ENCODE assay signal across 8 mouse cellular contexts in genomic region chr4:47577490-47577889, GRCm38 (mm10).
A peak's percentile ranks its signal among the peaks of the same experiment; 100 is the strongest.
DNase-seq lines count a peak whose midpoint lies in the region; ATAC-seq and TF ChIP-seq lines count a peak whose summit lies in the region.

No protein-coding gene starts in this region.

- TF ChIP-seq CTCF in heart, adult 2 months (IDR thresholded peaks at IDR 0.05): peak; percentile 81

- H3K4me3 ChIP-seq in heart, adult 2 months: no peak overlapping the region

- ATAC-seq in granulocyte monocyte progenitor cell, adult 5-6 weeks (replicated peaks; ENCODE audit: poor library complexity, severe bottlenecking): no peak

- no peak overlapping the region for H3K9ac ChIP-seq in heart, adult 2 months (ENCODE audit: low read depth, low read length)

- intact Hi-C loops in heart, adult 2 months (cut with DNase I): loop anchor here (5.0 kb wide), 2 partner anchors 465 to 585 kb away; no protein-coding TSS in a partner anchor

- TF ChIP-seq POLR2A in heart, adult 2 months (IDR thresholded peaks at IDR 0.05; ENCODE audit: insufficient read depth, low read depth, low read length): no peak

- H3K4me1 ChIP-seq in heart, adult 2 months (ENCODE audit: control insufficient read depth, insufficient read depth, low read length): no peaks in the 10 kb centered on the region

- no peaks in the 10 kb centered on the region for H3K79me2 ChIP-seq in heart, adult 2 months (replicated peaks; ENCODE audit: control insufficient read depth, insufficient read depth, low read length)

- WGBS in heart, adult 2 months: 77% methylated on average over 3 of the region's 3 CpGs

- no peaks in the 10 kb centered on the region for H3K36me3 ChIP-seq in heart, adult 2 months (ENCODE audit: control insufficient read depth, insufficient read depth, low read length)

- DNase-seq in kidney, postnatal 10 days: peak; percentile 27
- no peak for DNase-seq in kidney, adult 18-20 months
- peak; percentile 44 for DNase-seq in MN1 (ENCODE audit: low spot score)
- DNase-seq in adrenal gland, postnatal 14 days: peak; percentile 63
- peak; percentile 36 to 48 for DNase-seq in heart, adult 2 months
- peak; percentile 45 to 53 for DNase-seq in right cerebral cortex, postnatal 10 days (ENCODE audit: low spot score in 2 of 2)
- no peak for DNase-seq in urinary bladder, postnatal 4 days (ENCODE audit: low spot score in 2 of 2)

- no peak for TF ChIP-seq EP300 in heart, adult 2 months (IDR thresholded peaks at IDR 0.05; ENCODE audit: insufficient read depth, low read depth, low read length)

- H3K27ac ChIP-seq in heart, adult 2 months: no peak overlapping the region

- H3K27me3 ChIP-seq in heart, adult 2 months (ENCODE audit: control insufficient read depth, insufficient read depth, low read length): no peaks in the 10 kb centered on the region

Comparison
In these comparisons a context has a peak if more than half of its experiments do, and no peak if none do; other contexts are left out.
1. DNase-seq: peak in kidney, postnatal 10 days (single experiment), MN1 (single experiment), adrenal gland, postnatal 14 days (single experiment), heart, adult 2 months (2 of 2) and right cerebral cortex, postnatal 10 days (2 of 2); none in kidney, adult 18-20 months (single experiment) and urinary bladder, postnatal 4 days (0 of 2).